Mouse (Mus musculus): ENCODE results near the gene Rnf41.

Rnf41 gene

DNA sequence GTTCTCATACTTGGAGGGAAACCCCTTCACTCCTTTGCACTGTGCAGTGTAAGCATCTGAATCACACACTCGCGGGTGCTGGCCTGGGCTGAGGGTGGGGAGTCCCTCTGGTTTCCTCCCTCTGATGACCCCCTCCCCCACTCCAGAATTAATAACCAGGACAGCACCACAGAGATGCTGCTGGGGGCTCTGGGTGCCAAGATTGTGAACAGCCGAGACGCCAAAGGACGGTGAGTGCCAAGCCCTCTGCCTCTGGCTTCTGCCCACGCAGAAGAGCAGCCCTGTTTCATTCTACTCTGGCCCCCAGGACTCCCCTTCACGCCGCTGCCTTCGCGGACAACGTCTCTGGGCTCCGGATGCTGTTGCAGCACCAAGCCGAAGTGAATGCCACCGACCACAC lies 22.5 kb upstream of the Rnf41 start:
- DNase-seq, result no peak

DNA sequence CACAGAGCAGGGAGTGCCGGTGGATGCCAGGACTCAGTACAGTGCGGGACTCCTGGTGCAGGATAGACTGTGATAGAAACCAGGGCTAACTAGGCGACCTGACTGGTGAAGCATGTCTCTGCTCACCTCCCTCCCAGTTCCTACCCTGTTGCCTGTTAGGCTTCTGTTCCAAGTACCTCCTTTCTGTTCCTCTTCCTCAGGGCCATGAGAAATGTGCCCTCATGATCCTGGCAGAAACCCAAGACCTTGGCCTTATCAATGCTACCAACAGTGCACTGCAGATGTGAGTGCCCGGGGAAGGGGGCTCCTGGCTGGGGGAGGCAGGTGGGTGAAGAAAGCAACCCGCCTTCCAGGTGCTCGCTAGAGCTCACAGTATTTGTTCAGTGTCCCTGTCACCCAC lies 21.9 kb upstream of the Rnf41 start:
- DNase-seq, result no peak

DNA sequence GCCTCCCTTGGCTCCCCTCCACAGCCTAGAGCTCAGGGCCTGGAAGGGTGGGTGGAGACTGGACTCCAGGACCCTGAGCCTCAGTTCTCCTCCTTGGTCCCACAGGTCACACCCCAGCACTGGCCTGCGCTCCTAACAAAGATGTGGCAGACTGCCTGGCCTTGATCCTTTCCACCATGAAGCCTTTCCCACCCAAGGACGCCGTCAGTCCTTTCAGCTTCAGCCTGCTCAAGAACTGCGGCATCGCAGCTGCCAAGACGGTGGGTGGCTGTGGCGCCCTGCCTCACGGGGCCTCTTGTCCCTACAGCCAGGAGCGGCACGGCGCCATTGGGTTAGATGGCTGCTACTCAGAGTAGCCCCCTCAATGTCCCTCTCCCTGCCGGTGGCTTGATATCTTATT lies 21.1 kb upstream of the Rnf41 start:
- DNase-seq, result no peak

DNA sequence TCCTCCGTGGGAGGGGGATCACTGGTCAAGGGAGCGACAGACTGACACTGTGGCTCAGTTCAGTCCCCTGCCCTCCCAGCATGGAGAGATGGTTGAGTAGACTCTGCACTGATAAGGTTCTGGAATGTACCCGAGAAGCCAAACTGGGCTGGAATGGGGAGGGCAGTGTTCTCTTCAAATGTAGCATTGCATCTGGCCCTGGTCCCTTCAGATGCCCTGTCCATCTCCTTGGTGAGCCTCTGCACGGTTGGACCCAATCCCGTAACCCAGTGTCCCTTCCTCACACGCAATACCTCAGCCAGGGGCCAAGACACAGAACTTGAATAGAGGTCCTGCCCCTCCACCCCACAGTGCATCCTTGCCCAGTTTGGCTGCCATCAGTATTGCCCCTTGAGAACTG lies 19.6 kb upstream of the Rnf41 start:
- DNase-seq, result no peak

DNA sequence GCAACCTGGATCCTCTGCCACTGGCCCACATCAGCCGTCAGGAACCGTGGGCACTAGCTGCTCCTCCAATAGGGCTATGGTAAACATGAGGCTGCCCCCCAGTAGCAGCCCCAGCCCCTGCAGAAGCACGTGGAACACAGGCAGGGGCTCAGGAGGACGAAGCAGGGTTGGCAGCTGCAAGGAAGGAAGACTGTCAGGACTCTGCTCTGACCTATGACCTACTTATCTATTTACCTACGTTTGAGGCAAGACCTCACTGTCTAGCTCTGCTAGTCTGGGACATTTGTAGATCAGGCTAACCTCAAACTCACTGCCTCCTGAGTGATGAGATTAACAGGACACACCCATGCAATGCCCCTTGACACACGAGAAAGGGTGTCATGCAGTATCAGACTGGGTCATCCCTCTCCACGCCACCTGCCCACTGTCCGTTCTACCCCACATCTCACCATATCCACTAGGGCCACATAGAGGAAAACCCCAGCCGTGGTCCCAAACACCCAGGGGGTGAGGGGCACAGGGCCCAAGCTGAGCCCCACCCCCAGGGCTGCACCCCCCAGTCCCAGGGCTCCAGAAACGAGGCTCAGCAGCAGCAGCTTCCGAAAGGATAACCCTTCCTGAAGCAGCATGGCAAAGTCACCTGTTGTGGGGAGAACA lies 15.3 kb upstream of the Rnf41 start:
- no peak for DNase-seq

DNA sequence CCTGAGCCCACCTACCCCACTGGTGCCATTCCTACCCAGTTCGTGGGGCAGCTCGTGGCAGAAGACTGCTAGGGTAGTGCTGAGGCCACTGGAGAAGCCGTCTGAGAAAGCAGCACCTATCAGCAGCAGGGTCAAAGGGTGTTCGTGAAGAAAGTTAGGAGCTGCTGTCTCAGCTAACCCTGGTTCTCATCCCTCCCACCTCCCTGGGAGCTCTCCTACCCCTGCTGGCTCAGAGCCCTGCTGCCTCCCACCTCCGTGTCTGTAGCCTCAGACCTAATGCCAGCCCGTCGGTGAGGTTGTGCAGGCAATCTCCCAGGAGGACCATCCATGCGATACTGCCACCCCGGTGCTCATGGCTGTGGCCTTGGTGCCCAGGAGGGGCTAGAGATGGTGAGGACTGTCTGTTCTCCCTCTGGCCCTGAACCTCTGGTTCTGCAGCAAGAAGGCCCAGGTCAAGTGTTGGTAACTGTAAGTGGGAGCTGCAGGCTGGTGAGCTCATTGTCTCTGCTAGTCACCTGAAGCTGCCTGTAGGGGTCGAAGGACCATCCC lies 14.7 kb upstream of the Rnf41 start:
- peak; percentile 26 to 44 for DNase-seq

DNA sequence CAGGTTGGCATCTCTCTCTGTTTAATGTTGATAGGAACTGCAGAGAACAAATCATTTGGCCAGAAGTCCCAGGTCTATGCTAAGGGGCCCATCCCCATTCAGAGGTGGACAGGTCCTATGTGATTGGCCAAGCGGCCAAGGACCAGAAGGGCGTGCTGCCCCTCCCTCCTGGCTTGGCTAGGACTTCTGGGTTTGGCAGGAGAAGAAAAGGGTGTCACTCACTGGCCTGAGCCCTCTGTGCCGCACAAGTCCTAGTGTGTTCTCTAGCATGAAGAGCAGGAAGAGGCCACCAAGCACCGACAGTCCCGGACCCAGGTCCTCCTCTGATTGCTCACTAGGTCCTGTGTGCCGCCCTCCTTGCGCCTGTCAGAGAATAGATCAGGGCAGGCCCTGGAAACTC lies 14.0 kb upstream of the Rnf41 start:
- DNase-seq, result peak in 1 of 2 experiments; percentile 37

DNA sequence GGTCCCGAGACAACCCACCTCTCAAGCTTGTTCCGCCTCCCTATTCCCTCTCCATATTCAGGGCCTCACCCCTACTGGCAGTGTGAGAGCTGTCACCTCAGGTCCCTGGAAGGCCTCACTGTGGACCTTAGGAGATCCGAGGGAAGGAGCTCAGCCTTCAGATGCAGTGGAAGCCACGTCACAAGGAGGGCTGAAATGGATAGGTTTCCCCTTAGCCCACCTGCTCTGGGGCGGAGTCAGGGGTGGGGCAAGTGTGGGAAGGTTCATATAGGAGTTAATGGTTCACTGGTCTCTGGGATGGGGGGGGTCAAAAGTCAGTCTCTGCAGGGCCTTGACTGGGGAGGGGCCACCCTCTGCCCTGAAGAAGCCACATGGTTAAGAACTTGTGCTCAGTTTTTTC lies 11.1 kb upstream of the Rnf41 start:
- DNase-seq, result peak; percentile 71 to 82

DNA sequence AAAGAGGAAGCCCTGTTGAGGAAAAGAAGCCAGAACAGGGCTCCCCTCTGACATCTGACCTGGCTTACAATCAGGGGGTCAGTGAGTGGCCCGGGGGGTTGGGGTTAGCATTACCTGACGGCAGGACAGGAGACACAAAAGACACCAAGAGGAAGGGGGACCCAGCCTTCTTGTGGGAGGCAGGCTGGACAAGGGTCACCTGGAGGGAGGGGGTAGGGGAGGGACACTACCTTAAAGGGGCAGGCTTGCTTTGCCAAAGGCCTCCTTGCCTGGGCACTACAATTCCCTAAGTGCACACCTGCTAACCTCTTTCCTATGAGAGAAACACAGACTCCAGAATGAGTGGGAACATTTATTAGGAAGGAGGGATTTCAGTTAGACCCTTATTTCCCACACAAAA lies 10.4 kb upstream of the Rnf41 start, which contains the start of gene Slc39a5:
TSS of gene Slc39a5 (minus strand) at position 174 of the 400 bp plus-strand sequence.
- DNase-seq, result peak in 1 of 2 experiments; percentile 43

DNA sequence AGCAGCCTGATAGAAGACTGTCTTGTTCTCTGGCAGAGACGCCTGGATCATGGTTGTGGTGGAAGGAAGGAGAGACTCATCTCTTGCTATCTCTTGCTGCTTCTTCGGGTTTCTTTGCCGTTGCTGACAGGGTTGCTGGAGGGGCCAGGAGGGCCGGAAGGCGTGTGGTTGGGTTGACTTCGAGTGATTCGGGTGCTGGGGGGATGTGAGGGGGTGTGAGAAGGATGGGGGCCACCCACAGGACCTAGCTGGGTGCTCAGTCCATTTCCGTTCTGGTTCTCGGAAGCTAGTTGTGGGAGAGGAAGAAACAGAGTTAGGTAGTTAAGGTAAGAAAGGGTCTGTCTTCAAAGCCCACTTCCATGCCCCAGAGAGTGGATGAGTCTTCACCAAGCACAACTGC lies 9.8 kb upstream of the Rnf41 start:
- no peak for DNase-seq

DNA sequence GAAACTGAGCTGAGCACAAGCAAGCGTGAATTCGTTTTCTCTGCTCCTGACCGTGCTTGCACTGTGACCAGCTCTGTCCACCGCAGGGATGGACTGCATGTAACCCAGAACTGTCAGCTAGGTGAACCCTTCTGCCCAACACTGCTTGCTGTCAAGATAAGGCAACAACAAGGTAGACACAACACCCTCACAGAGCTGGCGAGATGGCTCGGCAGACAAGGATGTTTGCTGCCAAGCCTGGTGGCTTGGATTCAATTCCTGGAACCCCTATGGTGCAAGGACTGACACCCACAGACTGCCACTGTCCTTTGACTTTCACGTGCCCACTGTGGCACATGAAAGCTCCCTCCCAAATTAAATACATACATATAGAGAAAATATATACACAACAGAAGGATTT lies 7.5 kb upstream of the Rnf41 start:
- no peak for DNase-seq

DNA sequence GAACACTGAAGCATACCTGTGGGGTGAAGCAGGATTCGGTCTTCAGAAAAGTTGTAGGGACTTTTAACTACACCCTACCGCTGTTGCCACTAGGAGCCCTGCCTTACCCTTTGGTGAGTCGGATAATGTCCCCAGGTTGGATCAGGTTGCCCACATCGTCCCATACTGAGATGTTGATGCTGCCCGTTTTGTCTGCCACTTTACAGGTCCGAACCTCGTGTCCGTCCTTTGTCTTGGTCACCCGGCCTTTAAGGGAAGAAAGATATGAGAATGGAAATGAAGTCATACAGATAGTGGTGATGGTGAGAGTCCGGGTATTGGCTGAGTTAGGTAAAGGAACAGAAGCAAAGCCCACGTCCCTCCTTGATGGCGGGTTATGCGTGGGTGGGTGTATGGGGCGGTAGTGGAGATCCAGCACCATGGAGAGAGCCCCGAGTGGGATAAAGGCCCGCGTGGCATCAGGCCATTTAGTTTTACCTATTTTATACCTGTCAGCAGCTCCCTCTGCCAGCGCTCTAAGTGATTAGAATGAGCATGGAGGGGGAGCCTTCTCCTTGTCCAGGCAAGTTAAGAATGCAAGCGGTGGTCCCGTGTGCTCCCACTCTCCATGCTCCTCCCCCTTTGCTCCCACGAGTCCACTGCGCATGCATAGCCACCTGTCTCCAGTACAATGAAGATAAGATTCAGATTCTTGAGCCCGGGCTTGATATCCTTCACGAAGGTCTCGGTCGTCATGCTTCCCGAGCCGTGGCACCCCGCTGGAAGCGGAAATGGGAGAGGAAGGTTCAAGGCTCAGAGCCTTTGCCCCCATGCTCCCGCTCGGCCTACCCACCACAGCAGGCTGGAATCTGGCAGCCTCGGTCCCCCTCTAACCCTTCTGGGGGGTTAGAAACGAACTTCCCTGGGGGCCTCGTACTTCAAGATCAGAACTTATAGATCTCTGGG lies 2.6 kb upstream of the Rnf41 start:
- peak; percentile 51 to 67 for DNase-seq

DNA sequence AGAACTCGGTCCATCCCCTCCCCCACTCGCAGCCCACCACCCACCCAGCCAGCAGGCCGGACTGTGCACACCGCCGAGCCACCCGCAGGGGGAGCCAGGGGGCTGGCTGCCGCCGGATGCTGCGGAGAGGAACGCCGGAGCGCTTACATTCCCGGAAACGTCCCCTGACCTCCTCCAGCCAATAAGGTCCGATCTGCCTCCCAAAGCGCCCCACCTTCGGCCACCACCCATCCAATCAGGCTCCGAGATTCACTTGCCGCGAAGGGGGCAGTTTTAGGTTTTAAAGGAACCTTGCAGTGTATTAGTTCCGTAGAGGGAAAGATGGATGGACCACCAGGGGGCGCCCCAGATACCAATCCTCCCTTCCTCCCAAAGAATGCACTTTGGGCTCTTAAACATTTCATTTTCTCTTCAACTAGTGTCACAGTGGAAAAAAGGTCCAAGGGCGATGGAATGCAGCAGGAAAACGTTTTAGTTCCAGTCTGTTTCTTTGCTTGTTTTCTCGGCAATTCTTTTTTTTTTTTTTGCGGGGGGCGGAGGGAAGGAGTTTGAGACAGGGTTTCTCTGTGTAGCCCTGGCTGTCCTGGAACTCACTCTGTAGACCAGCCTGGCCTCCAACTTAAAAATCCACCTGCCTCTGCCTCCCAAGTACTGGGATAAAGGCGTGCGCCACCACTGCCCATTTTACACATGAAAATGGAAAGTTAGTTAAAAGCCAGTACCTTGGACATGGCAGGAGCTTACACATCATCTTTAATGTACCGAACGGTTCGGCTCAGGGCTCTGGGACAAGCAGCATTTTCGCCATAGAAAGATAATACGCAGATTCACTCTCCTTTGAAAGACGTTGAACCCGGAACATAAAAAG lies 1.5 kb upstream of the Rnf41 start:
- peak; percentile 99 for DNase-seq

DNA sequence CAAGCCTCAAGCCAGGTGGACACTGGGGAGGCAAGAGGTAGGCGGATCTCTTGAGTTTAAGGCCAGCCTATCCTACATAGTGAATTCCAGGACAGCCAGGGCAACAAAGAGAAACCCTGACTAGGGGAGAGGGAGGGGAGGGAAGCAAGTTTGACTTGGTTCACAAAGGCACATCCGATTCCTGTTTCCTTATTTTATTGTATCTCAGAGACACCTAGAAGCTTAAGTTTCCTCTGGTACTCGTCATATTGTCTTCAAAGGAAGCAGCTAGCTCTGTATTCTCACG lies 954 bp upstream of the Rnf41 start:
- DNase-seq, result no peak

DNA sequence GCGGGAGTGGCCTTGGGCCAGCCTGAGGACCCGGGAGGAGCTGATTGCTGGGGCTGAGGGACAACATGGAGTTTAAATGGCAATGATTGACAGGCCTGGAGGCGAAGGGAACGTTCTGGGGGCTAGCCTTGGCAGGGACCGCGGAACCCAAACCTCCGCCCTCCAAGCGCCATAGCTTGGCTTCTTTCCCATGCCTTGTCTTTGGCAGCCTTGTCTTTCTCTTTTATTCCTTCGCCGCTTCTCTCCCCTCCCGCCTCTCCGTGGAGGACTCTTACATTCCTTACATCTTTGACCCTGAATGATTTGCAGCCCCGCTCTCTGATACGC lies 561 bp downstream of the Rnf41 start:
- peak in 1 of 2 experiments; percentile 73 for DNase-seq

DNA sequence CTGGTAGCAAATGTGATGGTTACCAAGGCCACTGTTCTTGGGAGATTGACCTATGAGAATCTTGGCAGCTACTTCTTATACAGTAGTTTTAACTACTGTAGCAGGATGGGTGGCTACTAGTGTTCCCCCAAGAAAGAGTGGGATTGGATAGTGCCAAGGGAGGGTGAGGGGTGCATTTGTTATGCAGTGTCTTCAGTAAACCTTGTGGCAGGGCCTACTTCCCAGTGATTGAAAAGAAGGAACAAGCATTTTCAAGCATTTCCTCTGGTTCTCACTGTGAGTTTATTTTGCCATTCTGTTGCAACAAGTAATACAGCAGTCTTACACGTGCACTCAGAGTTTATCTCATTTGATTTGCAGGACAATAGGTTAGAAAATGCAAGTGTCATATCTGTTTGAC lies 1.1 kb downstream of the Rnf41 start:
- no peak for DNase-seq

DNA sequence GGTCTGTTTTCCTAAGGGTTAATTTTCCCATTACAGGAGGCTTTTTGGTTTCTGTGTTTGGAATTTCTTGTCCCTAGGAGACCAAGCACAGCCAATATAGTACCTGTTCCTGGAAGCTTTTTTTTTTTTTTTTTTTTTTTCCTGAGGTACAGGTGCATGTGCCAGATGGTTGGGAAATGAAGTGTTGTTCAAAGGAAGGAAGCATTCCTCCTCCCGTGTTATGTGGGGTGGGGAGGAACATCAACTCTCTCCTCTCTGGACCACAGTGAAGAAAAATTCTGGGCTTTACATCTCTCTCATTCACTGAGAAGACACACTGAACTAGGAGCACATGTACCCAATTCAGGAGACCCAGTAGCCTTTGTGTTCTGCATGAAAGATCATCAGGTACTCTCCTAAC lies 1.6 kb downstream of the Rnf41 start:
- no peak for DNase-seq

DNA sequence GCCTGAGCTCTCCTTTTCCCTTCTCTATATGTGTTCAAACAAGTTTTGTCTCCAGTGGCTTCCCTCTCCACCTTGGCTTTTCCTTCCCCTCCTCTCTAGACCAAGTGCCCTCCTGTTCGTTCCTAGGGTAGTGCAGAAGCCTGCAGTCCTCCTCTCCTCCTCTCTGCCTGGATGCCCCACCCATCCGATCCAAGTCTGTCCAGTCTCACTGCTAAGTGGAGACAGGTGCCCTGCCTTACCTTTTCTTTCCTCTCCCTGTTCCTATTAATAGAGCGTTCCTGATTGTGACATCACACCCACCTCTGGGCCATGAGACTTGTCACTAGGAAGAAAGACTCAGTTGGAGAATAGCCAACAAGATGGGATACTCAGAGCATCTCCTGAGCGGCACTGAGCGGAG lies 3.4 kb downstream of the Rnf41 start:
- no peak for DNase-seq

DNA sequence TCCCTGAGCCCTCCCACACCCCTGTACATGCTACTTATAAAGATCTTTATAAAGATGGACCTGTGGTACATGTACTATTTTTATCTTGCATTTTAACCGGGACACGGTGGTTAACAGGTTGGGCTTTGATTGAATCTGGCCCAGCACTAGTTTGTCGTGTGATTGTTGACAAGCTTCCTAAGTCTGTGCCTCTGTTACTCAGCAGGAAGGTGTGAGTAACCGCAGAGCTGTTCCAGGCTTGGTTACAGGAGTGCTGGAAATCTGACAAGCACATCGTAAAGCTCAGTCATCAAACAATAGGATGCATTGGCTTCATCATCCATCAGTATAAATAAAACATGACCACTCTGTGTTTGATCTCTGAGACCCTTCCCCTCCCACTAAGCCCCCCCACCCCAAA lies 11.0 kb downstream of the Rnf41 start:
- DNase-seq, result no peak

DNA sequence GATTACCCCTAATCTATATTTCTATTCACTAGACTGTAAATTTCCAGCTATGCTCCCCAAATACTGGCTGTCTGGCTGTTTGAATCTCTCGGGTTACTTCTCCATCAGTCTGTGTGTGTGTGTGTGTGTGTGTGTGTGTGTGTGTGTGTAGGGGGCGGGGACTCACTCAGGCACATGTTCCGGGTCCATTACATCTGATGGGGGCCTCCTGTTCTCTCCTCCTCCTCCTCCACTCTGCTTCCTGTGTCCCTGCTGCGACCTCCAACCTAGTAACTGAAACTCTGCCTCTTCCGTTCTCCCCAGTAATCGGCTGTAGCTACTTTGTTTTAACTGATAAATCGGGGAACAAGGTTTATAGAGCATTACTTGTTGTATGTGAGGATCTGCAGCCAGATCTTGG lies 13.1 kb downstream of the Rnf41 start:
- peak; percentile 45 to 58 for DNase-seq

DNA sequence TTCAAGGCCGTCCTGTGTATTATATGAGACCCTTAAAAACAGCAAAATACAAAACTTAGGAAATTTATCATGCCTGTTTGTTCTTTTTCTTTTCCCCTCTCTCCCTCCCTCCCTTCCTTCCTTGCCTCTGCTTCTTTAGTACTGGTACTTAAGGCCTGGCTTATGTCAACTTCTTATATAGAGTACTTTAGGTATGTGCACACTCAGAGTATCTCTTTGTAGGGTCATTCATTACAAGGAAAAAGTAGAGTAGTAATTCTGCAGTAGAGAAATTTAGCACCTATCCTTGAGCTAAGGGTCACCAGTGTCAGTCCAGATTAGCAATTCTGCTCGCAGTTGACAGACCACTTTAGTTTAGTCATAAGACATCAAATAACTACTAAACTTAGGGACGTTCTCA lies 13.8 kb downstream of the Rnf41 start:
- DNase-seq, result no peak

DNA sequence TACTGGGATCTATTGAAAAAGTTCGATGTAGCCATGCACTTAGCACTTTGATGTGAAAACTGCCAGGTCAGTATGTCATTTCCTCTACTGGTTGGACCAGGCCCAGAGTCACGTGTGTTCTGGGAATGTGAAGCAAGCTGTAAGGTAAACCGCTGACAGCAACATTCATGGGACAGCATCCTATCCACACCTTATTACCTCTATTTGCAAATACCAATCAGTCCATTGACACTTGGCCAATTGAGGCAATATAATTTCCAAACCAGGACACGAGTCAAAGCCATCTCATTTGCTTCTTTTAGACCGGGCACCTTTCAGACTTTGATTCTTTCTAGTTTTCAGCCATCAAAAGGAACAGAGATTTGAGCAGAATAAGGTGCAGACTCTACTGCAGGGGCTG lies 17.6 kb downstream of the Rnf41 start:
- DNase-seq, result no peak

DNA sequence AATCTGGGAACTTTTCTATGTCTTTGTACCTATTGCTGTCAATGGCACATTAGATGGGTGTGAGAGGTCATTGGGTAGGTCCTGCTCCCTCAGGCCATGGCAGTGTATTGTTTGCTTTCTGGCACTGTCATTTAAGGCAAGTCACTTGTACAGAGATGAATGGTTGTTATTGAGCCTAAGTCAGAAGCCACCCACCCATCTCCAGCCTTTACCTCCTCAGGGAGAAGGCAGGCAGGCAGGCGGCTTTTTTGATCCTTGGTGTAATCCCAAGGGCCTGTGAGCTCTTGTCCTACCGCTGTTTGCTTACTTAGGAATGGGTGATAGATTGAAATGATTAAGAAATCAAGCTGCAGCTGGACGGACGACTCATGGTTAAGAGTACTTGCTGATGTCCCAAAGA lies 18.0 kb downstream of the Rnf41 start:
- no peak for DNase-seq

Data from kidney, postnatal 4 days (tissue).